Mouse (Mus musculus) heart, embryonic 16.5 days (tissue): ENCODE measurements around the gene Ppm1n. TPM values are rescaled to one million over a fixed set of nuclear protein-coding genes. Genes with fewer than 3 reads are reported as not detected.

Experiments used
- ATAC-seq: fragments of 200-750 bp; cut with Nextera tagmentation; replicated peaks from 2 replicates; pipeline ENCODE4 v1.8.0; 2017; ENCODE audit warnings: moderate number of reproducible peaks; ENCODE audit not compliant: insufficient read depth, low FRiP score; ENCODE audit errors: extremely low read depth
- H3K27ac ChIP-seq: fragments of 300-500 bp; sonication (generic); 2 replicates; pipeline ENCODE4 v1.5.1; 2014; ENCODE audit warnings: mild to moderate bottlenecking, low read length, control low read depth, moderate library complexity
- H3K27me3 ChIP-seq: fragments of 300-500 bp; sonication (generic); 2 replicates; pipeline ENCODE4 v1.6.1; 2014; ENCODE audit warnings: low read length, mixed read lengths; ENCODE audit not compliant: control insufficient read depth, insufficient read depth
- H3K36me3 ChIP-seq: fragments of 300-500 bp; sonication (generic); 2 replicates; pipeline ENCODE4 v1.6.1; 2014; ENCODE audit not compliant: control insufficient read depth, insufficient read depth
- H3K4me1 ChIP-seq: fragments of 300-500 bp; sonication (generic); 2 replicates; pipeline ENCODE4 v1.6.1; 2014; ENCODE audit warnings: low read length, mixed read lengths; ENCODE audit not compliant: control insufficient read depth, insufficient read depth
- H3K4me2 ChIP-seq: fragments of 300-500 bp; sonication (generic); 2 replicates; pipeline ENCODE4 v1.6.1; 2014; ENCODE audit warnings: low read depth, mild to moderate bottlenecking, control low read depth, low read length
- H3K4me3 ChIP-seq: fragments of 300-500 bp; sonication (generic); 2 replicates; pipeline ENCODE4 v1.5.1; 2014; ENCODE audit warnings: mild to moderate bottlenecking, control low read depth, low read length
- H3K9ac ChIP-seq: fragments of 300-500 bp; sonication (generic); 2 replicates; pipeline ENCODE4 v1.6.1; 2014; ENCODE audit warnings: low read length, control low read depth
- H3K9me3 ChIP-seq: fragments of 300-500 bp; sonication (generic); replicated peaks from 2 replicates; pipeline ENCODE4 v1.6.1; 2016; ENCODE audit warnings: low read length; ENCODE audit not compliant: control insufficient read depth
- WGBS: fragments of 180-500 bp; shearing (Covaris S2); extraction: QIAGEN DNeasy Blood & Tissue Kit; methylation state at CpG from one replicate; pipeline ENCODE4 v1.1.7; 2014; 5-methylcytosine and 5-hydroxymethylcytosine counted together
- polyA plus RNA-seq: library from polyadenylated mRNA; unstranded; fragments of >200 nt; fragmentation: Nextera tagmentation; extraction: Ambion mirVana; gene quantifications from 2 replicates; pipeline ENCODE4 v1.2.1, GENCODE M21; 2015

Ppm1n gene
- polyA plus RNA-seq, 1 experiment from 2014 or later, result 0.11 TPM

GRCm38 (mm10) chr7:19226817-19227797 lies 52.8 kb downstream of the Ppm1n start:
- H3K4me1 ChIP-seq, result peaks cover 17% of the 10 kb centered on the region
- H3K4me3 ChIP-seq, result peak overlapping the region; percentile 84
- ATAC-seq, result 0 out of 2 replicates have a peak, but pooled peaks have one; percentile 2
- peak overlapping the region; percentile 88 for H3K9ac ChIP-seq
- peaks cover 6% of the 10 kb centered on the region; the same call in 1 of the 2 replicates for H3K36me3 ChIP-seq
- peak overlapping the region; percentile 84 for H3K4me2 ChIP-seq
- H3K27ac ChIP-seq, result peak overlapping the region; percentile 91
- H3K9me3 ChIP-seq, result no peaks in the 10 kb centered on the region
- 13% methylated on average over 20 of the region's 20 CpGs for WGBS
- no peaks in the 10 kb centered on the region for H3K27me3 ChIP-seq

Other genes starting within 250 kb of the Ppm1n start
- not detected in 2 replicates for gene Rsph6a, start 225.4 kb downstream of the Ppm1n start, polyA plus RNA-seq
- gene Dmwd, start 203.8 kb downstream of the Ppm1n start, polyA plus RNA-seq, result 12.6 and 14.1 TPM in 2 replicates
- gene Dmpk, start 196.2 kb downstream of the Ppm1n start, polyA plus RNA-seq, result 70.7 and 85.5 TPM in 2 replicates
- 5.1 and 5.4 TPM in 2 replicates for gene Six5, start 185.5 kb downstream of the Ppm1n start, polyA plus RNA-seq
- gene Gm4969, start 161.7 kb downstream of the Ppm1n start, polyA plus RNA-seq, result 0.38 and 0.64 TPM in 2 replicates
- gene Fbxo46, start 160.2 kb downstream of the Ppm1n start, polyA plus RNA-seq, result 9.8 and 9.9 TPM in 2 replicates
- gene Qpctl, start 130.8 kb downstream of the Ppm1n start, polyA plus RNA-seq, result 9.6 and 10.6 TPM in 2 replicates
- 84.3 and 93.8 TPM in 2 replicates for gene Snrpd2, start 130.3 kb downstream of the Ppm1n start, polyA plus RNA-seq
- 104 and 107 TPM in 2 replicates for gene Gipr, start 113.9 kb downstream of the Ppm1n start, polyA plus RNA-seq
- 23.5 and 26.2 TPM in 2 replicates for gene Eml2, start 103.6 kb downstream of the Ppm1n start, polyA plus RNA-seq
- gene Gpr4, start 67.5 kb downstream of the Ppm1n start, polyA plus RNA-seq, result 2.4 and 2.7 TPM in 2 replicates
- gene Opa3, start 51.7 kb downstream of the Ppm1n start, polyA plus RNA-seq, result 40.4 and 41.8 TPM in 2 replicates
- 84.0 and 86.1 TPM in 2 replicates for gene Vasp, start 8.2 kb downstream of the Ppm1n start, polyA plus RNA-seq
- gene Rtn2, start 2.6 kb upstream of the Ppm1n start, polyA plus RNA-seq, result 27.4 and 28.5 TPM in 2 replicates
- 0.24 and 0.34 TPM in 2 replicates for gene Fosb, start 30.0 kb upstream of the Ppm1n start, polyA plus RNA-seq
- gene Ercc1, start 64.7 kb upstream of the Ppm1n start, polyA plus RNA-seq, result 61.0 and 62.4 TPM in 2 replicates
- gene Cd3eap, start 79.4 kb upstream of the Ppm1n start, polyA plus RNA-seq, result 16.2 and 16.7 TPM in 2 replicates
- gene Ppp1r13l, start 79.7 kb upstream of the Ppm1n start, polyA plus RNA-seq, result 13.6 and 14.2 TPM in 2 replicates
- gene Ercc2, start 101.9 kb upstream of the Ppm1n start, polyA plus RNA-seq, result 11.1 and 12.8 TPM in 2 replicates
- gene Klc3, start 124.0 kb upstream of the Ppm1n start, polyA plus RNA-seq, result 4.1 and 5.0 TPM in 2 replicates
- gene Ckm, start 124.7 kb upstream of the Ppm1n start, polyA plus RNA-seq, result 2,882 and 3,117 TPM in 2 replicates
- gene Mark4, start 178.8 kb upstream of the Ppm1n start, polyA plus RNA-seq, result 4.5 and 6.2 TPM in 2 replicates
- gene Exoc3l2, start 183.3 kb upstream of the Ppm1n start, polyA plus RNA-seq, result 0.50 and 0.59 TPM in 2 replicates
- 1.6 and 1.7 TPM in 2 replicates for gene Bloc1s3, start 228.3 kb upstream of the Ppm1n start, polyA plus RNA-seq
- gene Trappc6a, start 228.3 kb upstream of the Ppm1n start, polyA plus RNA-seq, result 73.2 and 83.4 TPM in 2 replicates
- 0.14 TPM in 1 of 2 replicates, not detected in the other for gene Nkpd1, start 237.8 kb upstream of the Ppm1n start, polyA plus RNA-seq